Mouse (Mus musculus): ENCODE results near the gene Tmem183a. TPM values are rescaled to one million over a fixed set of nuclear protein-coding genes. Genes with fewer than 3 reads are reported as not detected.

Tmem183a gene
- total RNA-seq, 2 experiments from 2014 or later = 11.1 to 14.2 TPM

- no peak for DNase-seq
Observed at GRCm38 (mm10) chr1:134320691-134321301, 41.0 kb downstream of the Tmem183a start.

GRCm38 (mm10) chr1:134318261-134318660 lies 43.5 kb downstream of the Tmem183a start:
- DNase-seq = no peak

GRCm38 (mm10) chr1:134316361-134316760 lies 45.4 kb downstream of the Tmem183a start:
- no peak for DNase-seq

GRCm38 (mm10) chr1:134315181-134315580 lies 46.6 kb downstream of the Tmem183a start:
- DNase-seq = no peak

- DNase-seq = no peak
Observed at GRCm38 (mm10) chr1:134311760-134312159, 50.0 kb downstream of the Tmem183a start.

GRCm38 (mm10) chr1:134310729-134311128 lies 51.0 kb downstream of the Tmem183a start:
- no peak for DNase-seq

- no peak for DNase-seq
Observed at GRCm38 (mm10) chr1:134310291-134310690, 51.5 kb downstream of the Tmem183a start.

GRCm38 (mm10) chr1:134307409-134307808 lies 54.4 kb downstream of the Tmem183a start:
- no peak for DNase-seq

- no peak for DNase-seq
Observed at GRCm38 (mm10) chr1:134304940-134305339, 56.8 kb downstream of the Tmem183a start.

GRCm38 (mm10) chr1:134302568-134303238 lies 59.1 kb downstream of the Tmem183a start:
- DNase-seq = peak; percentile 87 to 91

GRCm38 (mm10) chr1:134298636-134299411 lies 63.0 kb downstream of the Tmem183a start:
- peak; percentile 35 to 60 for DNase-seq

GRCm38 (mm10) chr1:134297265-134297664 lies 64.5 kb downstream of the Tmem183a start:
- no peak for DNase-seq

Other genes with a start within 250 kb of the Tmem183a start
- gene Chil1, start 179.8 kb downstream of the Tmem183a start, total RNA-seq (2021) = 1 to 10 TPM in 1 of 2 experiments, under 1 TPM in 1; 0.42 to 1.0 TPM
- gene Mybph, start 168.5 kb downstream of the Tmem183a start, total RNA-seq (2021) = not detected
- gene Adora1, start 126.5 kb downstream of the Tmem183a start, total RNA-seq (2021) = 10 to 100 TPM in 1 of 2 experiments, 1 to 10 TPM in 1; 7.1 to 12.8 TPM
- not detected for gene Myog, start 72.0 kb downstream of the Tmem183a start, total RNA-seq (2021)
- 1 to 10 TPM; 1.1 to 1.5 TPM for gene Ppfia4, start 29.1 kb downstream of the Tmem183a start, total RNA-seq (2021)
- gene 4933406M09Rik, start 24.0 kb upstream of the Tmem183a start, total RNA-seq (2021) = not detected
- 10 to 100 TPM; 27.4 to 28.0 TPM for gene Cyb5r1, start 43.6 kb upstream of the Tmem183a start, total RNA-seq (2021)
- 100 to 1,000 TPM; 126 to 129 TPM for gene Adipor1, start 53.4 kb upstream of the Tmem183a start, total RNA-seq (2021)
- gene Klhl12, start 93.6 kb upstream of the Tmem183a start, total RNA-seq (2021) = 10 to 100 TPM; 22.5 to 22.8 TPM
- gene Rabif, start 132.7 kb upstream of the Tmem183a start, total RNA-seq (2021) = 1 to 10 TPM; 8.0 to 9.7 TPM
- gene Mgat4e, start 187.7 kb upstream of the Tmem183a start, total RNA-seq (2021) = not detected
- 10 to 100 TPM; 10.6 to 11.3 TPM for gene Kdm5b, start 198.2 kb upstream of the Tmem183a start, total RNA-seq (2021)